Mouse (Mus musculus) erythroid progenitor cell, adult 5-6 weeks (primary cell): ENCODE measurements at regions not wholly inside any gene's neighbourhood (a gene's known extent, or its start where the extent isn't known, plus 50 kb on each side); places are given as distances from the start of the nearest gene placed in this dataset.

Experiments
- ATAC-seq: replicated peaks from 2 replicates; pipeline ENCODE4 v1.8.0; 2016; ENCODE audit warnings: moderate number of reproducible peaks, mild to moderate bottlenecking, moderate TSS enrichment, inconsistent platforms; ENCODE audit not compliant: poor library complexity, low FRiP score, severe bottlenecking

DNA sequence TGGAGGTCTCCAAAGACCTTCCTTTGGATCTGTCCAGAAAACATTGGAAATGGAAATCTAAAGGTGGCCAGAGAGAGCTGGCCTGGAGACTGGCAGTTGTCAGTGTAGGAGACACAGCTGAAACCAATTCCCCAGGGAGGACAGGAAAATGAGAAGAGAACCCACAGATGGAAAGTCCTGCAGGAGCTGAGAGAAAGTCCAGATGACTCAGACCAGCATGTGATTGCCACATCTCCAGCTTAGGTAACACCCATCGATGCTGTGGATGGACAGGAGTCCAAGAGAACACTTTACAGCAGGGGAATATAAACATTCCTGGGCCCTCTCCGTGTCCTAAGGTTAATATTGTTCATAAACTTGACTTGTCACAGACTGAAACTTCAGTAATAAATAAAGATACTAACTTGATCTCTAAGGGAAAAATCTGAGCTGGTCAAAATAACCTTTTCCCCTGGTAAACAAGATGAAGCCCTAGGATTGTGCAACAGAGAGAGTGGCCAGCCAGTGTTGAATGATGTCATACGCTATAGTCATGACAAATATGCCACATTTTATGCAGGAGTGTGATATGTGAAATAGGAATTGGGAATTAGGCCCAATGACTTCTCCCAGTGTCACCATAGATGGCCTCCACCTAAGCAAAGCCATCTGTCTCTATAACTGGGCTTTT is 120.4 kb upstream of the Usp24 start:
- no peak for ATAC-seq

DNA sequence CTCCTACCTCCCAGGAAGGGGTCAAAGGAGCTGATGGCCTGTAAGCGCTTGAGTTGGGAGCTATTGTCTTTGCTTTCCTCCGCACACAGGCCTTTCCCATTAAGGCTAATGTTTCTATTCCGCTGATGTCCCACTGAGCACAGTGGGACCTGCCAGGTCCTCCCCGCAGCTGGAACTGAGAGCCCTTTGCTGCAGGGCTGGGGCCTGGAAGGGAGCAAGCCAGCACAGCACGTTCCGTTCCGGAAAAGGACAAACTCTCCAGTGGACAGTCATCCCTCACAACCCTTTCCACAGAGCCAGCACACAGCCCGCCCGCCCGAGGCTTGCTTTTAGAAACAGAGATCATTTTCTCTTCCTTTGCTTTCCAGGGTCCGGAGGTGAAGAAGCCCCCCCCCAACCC is 116.2 kb upstream of the Usp24 start:
- ATAC-seq: no peak

DNA sequence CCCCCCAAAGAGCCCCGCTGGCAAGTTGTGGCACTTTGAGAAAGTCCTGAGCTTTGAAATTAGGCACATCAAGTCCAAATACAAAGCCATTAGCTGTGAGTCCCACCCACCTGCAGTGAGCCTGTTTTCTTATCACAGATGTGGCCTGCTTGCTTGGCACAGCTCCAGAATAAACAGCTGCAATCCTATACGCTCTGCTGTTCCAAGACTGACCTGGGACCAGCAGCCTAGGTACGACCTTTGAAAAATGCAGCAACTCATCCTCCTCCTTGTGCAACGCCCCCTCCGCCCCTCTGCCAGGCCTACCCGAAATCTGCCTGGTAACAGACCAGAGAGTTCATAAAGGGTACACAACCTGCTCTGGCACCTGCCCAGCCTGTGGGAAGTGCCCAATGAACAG is 115.8 kb upstream of the Usp24 start:
- ATAC-seq: no peak

DNA sequence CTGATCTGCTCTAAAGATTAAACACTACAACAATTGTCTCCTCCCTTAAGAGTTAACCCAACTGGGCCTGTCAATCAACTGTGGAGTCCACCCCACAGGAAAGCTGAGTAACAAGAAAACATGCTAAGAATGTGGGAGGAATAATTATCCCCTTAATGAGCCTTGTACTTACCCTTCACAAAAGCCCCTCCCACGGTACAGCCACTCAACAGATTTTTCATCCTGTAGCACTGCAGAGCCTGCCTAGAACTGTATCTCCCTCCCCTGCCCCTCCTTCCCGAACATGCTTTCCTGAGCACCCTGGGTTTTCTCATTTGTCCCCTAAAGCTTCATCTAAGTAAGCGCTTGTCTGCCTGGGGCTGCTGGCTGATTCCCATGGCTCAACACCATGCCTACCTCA is 113.5 kb upstream of the Usp24 start:
- ATAC-seq: no peak

DNA sequence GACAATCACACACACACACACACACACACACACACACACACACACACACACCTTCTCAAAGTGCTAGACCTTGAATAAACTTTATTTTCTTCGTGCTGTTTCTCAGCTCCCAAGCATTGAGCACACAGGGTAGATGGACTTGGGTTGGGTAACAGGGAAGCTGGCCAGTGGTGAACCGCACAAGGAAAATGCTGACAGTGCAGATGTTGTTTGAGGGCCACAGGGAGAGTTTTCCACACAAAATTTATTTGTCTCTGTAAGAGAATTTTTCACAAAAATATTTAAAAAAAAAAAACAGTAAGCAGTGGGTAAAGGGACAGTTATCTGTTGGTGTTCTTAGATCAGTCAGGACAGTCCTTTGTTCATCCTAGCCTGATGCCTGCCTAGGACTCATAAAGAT is 110.8 kb upstream of the Usp24 start:
- ATAC-seq: no peak

DNA sequence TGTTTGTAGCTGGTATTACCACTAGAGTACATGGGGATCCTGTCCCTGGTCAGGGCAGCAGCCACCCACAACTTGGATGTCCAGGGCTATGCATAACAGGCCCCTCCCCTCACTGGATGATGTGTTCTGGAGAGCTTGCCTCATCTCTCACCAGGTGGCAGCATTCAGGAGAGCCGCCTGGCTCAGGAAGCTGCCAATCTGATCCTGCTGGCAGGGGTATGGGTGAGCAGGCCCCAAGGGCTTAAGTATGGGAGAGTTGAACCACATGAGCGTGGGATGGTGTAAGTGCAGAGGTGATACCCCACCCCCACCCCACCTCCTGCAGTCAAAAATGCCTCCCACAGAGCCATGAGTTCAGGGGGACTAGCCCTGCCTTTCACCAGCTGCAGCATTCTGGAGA is 110.0 kb upstream of the Usp24 start:
- ATAC-seq: no peak

DNA sequence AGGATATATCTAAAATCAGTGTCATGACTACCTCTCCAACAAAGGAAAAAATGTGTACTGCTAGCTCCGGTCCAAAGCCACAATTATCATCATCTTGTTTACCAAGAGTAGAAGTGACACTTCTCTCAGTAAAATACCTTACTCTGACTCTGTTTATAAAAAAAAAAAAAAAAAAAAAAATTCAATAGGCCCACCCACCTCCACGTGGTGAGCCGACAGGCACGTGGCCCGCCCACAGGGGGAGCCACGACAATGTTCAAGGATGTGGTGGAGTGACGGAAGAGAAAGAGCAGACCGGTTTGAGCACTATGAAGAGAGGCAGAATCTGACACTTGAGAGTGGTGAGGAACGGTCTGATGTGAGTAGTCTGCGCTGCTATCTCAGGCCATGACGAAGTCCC is 106.5 kb upstream of the Usp24 start:
- no peak for ATAC-seq

DNA sequence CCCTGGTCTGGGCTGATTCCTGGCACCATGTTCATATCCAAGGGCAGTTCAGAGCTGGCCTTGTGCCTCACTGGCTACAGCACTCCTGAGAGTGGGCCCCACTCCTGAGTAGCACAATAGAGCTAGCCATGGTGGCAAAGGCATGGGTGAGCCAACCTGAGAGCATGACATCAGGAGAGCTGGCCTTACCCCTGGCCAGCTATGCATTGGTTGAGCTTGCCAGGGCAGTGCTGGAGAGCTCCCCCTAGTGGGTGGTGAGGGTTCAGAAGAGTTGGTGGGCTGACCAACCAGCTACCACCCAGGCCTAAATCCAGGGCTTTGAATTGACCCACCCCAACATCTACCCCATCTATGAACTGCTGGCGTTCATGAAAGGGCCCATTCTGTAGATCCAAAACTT is 106.0 kb upstream of the Usp24 start:
- ATAC-seq: no peak

DNA sequence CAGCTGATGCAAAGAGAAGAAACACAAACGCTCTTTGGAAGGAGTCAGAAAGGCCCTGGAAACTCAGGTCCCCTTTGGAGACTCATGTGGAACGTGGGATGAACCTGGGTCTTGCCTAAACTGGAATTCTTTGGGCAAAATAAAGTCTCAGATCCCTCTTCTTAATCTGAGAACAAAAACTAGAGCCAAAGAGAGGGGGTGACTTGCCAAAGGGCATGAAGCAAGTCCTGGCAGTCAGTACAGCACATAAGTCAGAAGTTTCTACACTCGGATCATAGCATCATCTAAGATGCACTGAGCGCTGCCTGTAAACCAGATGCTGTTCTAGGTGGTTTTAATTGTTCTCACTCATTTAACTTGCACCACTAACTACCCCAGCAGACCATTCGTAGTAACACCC is 101.8 kb upstream of the Usp24 start:
- ATAC-seq: no peak

DNA sequence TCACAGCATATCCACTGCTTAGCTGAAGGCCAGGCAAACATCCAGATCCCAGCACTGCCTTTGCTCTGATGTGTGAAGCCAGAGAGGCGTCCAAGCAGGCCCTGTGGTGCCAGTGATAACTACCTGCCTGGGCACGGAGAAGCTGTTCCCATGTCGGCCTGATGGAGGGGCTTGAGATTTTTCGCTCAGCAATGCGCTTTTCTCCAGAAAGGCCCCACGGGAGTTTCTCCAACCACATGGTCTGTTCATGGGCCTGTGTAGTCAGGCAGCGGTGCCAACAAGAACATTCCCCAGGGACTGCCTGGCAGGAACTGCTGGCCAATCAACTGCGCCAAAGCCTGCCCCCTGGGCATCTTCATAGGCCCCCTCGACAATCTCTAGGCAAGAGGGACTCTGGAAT is 95.4 kb upstream of the Usp24 start:
- no peak for ATAC-seq

DNA sequence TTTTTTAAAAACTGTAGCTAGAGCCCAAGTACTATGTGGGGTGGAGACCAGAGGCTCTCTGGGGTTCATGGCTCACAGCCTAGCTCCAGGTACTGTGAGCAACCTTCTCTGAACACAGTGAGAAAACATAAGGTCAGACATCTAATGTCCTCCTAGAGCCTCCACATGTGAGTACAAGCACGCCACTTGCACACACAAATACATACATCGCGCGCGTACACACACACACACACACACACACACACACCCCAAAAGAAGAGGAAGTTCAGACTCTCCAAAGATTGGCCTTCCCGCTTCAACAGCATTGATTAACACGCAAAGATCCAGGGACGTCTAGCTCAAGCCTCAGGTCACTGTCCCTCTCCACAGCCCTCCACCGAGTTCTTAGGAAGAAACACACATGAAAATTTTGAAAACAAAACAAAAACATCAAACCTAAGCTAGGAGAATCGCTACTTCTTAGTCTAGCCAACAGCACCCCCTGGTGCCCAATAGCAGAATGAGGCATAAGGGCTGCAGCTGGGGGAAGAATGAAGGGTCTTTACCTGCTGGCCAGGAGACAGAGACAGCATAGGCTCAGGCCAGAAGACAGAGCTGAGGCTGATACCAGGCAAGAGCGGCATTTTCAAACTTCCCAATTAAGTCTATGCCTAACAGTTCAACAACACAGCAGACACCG is 90.7 kb upstream of the Usp24 start:
- peak; percentile 42; the same call in 1 of the 2 replicates for ATAC-seq

DNA sequence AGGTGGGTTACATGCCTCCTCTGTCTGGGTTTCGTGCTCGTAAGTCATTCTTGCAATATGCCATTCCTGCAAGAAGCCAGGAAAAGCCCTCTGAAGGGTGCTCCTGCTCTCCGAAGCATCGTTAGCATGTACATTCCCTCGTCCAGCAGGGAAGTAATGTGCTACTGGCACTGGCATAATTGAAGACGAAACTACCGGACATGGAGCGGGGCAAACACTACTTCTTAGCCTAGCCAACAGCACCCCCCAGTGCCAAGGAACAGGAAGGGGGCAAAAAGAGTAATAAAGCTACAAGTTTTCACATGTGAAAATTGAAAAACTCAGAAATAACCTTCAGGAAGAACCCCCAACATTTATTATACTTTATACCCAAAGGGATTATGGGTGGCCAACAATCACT is 88.6 kb upstream of the Usp24 start:
- no peak for ATAC-seq

DNA sequence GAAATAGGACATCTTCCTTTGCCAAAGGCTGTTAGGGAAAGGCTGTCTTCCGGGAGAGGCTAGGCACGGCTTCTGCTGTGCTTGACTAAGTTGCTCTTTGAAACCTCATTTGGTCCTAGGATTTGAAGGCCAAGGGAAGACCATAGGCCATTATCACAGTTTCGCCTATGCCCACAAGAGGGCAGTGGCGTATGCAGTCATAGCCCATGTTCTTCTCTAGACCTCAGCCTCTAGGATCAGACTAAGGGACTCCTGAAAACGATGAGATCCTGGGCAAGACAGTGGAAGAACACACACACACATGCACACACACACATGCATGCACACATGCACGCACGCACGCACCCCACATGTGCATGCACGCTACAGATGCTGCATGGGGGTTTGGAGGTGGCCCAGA is 87.5 kb upstream of the Usp24 start:
- ATAC-seq: no peak

DNA sequence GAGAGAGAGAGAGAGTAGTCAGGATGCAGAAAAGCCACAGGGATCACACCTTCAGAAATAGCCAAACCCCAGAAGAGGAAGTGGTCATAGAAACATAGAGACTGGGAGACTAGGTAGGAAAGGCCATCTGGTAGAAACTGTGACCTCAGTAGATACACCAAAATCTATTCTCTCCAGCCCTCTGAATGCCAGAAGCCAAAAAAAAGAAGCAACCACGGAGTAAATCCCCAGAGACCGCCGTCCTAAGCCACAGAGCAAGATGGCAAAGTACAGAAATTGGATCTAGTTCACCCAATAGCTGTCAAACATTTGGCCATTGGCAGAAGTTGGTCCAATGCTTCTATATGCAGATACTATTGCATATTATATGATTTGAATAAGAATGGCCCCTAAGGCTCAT is 86.5 kb upstream of the Usp24 start:
- no peak for ATAC-seq

DNA sequence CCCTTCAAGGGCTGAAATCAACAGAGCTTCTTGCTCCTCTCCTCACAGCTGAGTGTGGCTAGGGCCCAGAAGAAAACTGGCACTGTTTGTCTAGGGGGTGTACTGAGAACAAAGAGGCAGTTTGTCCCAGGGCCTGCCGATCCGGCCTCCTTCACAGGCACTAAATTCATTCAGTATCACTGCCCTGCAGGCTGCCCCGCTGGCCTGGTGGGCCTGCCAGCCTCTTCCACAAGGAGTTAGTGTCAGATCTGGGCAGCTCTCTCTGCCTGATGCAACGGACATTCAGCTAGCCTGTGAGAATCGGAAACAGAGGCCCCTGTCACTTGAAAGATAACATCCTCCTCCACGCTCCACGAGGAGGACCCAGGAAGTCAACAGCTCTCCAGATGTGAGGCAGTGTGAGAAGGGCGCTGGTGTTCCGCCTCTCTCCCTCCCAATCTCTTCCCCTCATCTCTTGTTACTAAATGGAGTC is 83.5 kb upstream of the Usp24 start:
- no peak for ATAC-seq

DNA sequence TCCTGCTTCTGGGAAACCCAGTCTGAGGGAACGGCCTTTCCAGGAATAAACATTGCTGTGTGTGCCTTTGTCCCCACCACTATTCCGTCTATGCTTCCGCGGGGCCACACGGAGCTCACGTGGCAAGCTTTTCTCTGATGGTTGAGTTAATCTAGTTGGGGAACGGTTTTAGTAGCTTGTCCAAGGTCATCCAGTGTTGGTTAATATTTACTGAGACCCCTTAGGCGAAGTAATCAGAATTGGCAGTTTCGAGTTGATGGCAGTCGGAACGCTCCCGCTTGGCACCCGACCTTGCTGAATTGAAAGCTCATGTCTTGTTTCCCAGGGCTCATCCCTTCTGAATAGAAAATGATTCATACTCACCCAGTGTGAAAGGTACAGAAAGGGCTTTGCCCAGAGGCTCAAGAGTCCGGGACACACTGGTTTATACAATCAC is 71.6 kb upstream of the Usp24 start:
- no peak for ATAC-seq

DNA sequence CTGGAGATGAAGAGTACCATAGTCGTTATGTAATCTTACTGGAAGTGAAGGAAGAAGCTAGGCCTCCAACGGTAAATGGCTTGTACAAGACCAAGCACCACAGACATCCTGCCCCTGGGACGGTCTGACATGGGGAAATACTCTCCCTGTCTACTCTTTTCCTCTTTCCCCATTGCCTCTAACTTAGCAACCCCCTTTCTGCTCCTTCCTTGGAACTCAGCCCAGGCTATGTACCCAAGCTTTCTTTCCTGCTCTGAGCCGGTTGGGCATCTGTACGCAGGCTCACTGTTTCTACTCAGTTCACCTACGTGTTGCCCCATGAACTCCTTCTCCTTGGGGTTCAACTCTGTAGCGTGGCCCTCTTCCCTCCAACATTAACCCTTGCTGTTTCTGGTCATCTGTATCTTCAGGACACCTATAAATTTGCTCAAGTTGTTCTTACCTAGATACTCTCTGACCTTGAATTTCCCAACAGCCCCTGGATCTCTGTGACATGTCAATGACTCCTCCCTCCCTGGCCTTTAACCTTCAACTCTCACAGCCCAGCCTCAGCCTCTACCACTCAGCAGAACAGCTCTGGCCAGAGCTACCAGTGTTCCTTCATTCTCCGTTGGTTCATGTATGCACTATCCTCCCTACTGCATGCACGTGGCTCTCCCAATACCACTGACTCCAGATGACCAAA is 71.0 kb upstream of the Usp24 start:
- ATAC-seq: no peak

DNA sequence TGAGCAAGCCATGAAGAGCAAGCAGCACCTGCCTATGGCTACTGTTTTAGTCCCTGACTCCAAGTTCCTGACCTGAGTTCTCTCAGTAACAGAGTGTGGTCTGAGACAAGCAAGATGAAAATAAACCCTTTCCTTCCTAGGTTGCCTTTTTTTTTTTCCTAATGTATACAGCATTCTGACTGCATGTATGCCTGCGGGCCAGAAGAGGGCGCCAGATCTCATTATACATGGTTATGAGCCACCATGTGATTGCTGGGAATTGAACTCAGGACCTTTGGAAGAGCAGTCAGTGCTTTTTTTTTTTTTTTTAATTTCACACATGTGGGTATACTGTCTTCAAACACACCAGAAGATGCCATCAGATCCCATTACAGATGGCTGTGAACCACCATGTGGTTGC is 69.3 kb upstream of the Usp24 start:
- ATAC-seq: no peak

DNA sequence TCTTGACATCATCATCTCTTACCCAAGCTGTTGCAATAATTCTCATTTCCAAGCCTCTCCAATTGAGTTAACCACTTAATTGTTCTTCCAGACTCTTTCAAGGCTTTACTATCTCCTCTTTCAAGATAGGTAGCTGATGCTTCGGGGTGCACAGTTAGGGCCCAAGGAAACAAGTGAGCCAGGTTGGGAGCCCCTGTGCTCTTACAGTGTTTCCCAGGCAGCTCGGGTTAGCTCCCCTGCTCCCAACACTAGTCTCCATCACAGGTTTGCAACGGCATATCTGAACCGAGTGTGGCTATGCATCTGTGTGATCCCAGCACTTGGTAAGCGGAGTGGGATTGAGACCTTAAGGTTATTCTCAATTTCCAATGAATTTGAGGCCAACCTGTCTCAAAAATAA is 68.6 kb upstream of the Usp24 start:
- ATAC-seq: no peak

DNA sequence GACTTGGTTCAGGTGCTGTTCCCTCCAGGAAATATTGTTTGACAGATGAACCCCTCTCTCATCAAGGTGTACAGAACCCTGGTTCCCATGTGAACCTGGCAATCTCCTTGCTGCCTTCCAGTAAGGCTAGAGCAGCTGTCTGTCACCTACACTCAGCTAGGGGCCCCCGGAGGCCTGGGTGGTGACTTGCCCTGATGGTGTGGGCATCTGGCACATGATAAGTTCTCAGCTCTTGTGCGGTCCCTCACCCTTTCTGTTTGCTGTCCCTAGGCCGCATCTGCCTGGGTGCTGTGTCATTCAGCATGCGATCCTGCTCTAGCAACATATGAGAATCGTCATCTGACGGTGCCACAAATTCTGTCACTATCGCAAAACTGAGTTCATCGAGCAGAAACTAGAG is 67.7 kb upstream of the Usp24 start:
- ATAC-seq: peak; percentile 83

DNA sequence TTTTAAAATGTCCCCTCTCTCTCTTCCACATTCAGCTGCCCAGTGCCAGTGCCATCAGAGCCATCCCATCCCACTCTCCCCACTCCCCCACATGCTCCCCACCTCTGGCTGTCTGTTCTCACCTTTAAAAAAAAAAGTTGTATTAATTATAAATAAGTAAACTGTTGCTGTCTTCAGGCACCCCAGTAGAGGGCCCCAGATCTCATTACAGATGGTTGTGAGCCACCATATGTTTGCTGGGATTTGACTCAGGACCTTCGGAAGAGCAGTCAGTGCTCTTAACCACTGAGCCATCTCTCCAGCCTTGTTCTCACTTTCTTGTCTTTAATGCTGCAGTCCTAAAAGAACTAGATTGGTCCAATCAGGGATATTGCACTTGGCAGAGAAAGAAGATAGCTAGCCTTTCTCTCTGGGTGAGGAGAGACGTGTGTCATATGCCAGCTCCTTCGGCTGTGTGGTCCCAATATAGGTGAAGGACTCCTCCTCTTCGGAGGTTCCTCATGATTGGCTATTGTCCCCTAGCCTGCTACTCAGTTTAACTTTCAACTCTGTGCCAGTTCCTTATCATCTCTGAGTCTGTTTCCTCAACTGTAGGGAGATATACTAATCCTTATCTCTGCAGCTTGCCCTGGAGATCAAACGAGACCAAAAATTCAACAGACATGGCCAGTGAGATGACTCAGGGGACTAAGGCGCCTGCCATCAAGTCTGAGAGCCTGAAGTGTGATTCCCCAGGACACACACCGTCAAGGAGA is 66.8 kb upstream of the Usp24 start:
- peak; percentile 63 for ATAC-seq
